Mouse (Mus musculus): Measurements from ENCODE around the gene Tmem51. TPM values are rescaled to one million over a fixed set of nuclear protein-coding genes. Genes with fewer than 3 reads are reported as not detected.

Gene Tmem51
- polyA plus RNA-seq, 1 experiment from 2014 or later = 12.3 TPM

- no peaks in the 10 kb centered on the region for H3K9me3 ChIP-seq (ENCODE audit: control insufficient read depth, low read length)
- no peaks in the 10 kb centered on the region; the same call in 1 of the 2 replicates for H3K27me3 ChIP-seq (ENCODE audit: control insufficient read depth, insufficient read depth, low read length)
- no peak overlapping the region for H3K9ac ChIP-seq (ENCODE audit: low read length)
- ATAC-seq (ENCODE audit: low FRiP score) = no peak
- peaks cover 2% of the 10 kb centered on the region for H3K4me1 ChIP-seq (ENCODE audit: control insufficient read depth, insufficient read depth, low read length)
- no peak overlapping the region for H3K4me2 ChIP-seq
- no peaks in the 10 kb centered on the region for H3K36me3 ChIP-seq (ENCODE audit: control insufficient read depth, insufficient read depth, low read length)
- DNase-seq (ENCODE audit: low spot score, missing footprints) = no peak
- no peak overlapping the region for H3K4me3 ChIP-seq (ENCODE audit: low read depth, low read length)
- no peak overlapping the region for H3K27ac ChIP-seq (ENCODE audit: low read depth, low read length)
- 52% methylated on average over 18 of the region's 18 CpGs for WGBS
Observed at GRCm38 (mm10) chr4:142077572-142078271, 6.4 kb downstream of the Tmem51 start.

- Histone ChIP-seq H3K4me3 (ENCODE audit: low read depth, low read length) (no peak overlapping the region), H3K9ac (ENCODE audit: low read length) (no peak overlapping the region), H3K9me3 (ENCODE audit: control insufficient read depth, low read length) (no peaks in the 10 kb centered on the region), H3K36me3 (ENCODE audit: control insufficient read depth, insufficient read depth, low read length) (no peaks in the 10 kb centered on the region), H3K27me3 (ENCODE audit: control insufficient read depth, insufficient read depth, low read length) (no peaks in the 10 kb centered on the region; the same call in 1 of the 2 replicates), H3K27ac (ENCODE audit: low read depth, low read length) (no peak overlapping the region), H3K4me2 (no peak overlapping the region), H3K4me1 (ENCODE audit: control insufficient read depth, insufficient read depth, low read length) (peaks cover 2% of the 10 kb centered on the region)
- DNase-seq (ENCODE audit: low spot score, missing footprints) (no peak), ATAC-seq (ENCODE audit: low FRiP score) (no peak)
- 38% methylated on average over 1 of the region's 1 CpGs for WGBS
Observed at GRCm38 (mm10) chr4:142076883-142077282, 7.2 kb downstream of the Tmem51 start.

- Histone ChIP-seq H3K36me3 (ENCODE audit: control insufficient read depth, insufficient read depth, low read length) (no peaks in the 10 kb centered on the region), H3K4me3 (ENCODE audit: low read depth, low read length) (no peak overlapping the region), H3K9ac (ENCODE audit: low read length) (no peak overlapping the region), H3K9me3 (ENCODE audit: control insufficient read depth, low read length) (no peaks in the 10 kb centered on the region), H3K27me3 (ENCODE audit: control insufficient read depth, insufficient read depth, low read length) (no peaks in the 10 kb centered on the region; the same call in 1 of the 2 replicates), H3K4me2 (no peak overlapping the region), H3K27ac (ENCODE audit: low read depth, low read length) (no peak overlapping the region), H3K4me1 (ENCODE audit: control insufficient read depth, insufficient read depth, low read length) (peaks cover 2% of the 10 kb centered on the region)
- WGBS = 85% methylated on average over 11 of the region's 11 CpGs
- no peak for ATAC-seq (ENCODE audit: low FRiP score)
- DNase-seq (ENCODE audit: low spot score, missing footprints) = no peak
Observed at GRCm38 (mm10) chr4:142075931-142076330, 8.2 kb downstream of the Tmem51 start.

- Histone ChIP-seq H3K4me3 (ENCODE audit: low read depth, low read length) (no peak overlapping the region), H3K4me1 (ENCODE audit: control insufficient read depth, insufficient read depth, low read length) (peaks cover 7% of the 10 kb centered on the region), H3K36me3 (ENCODE audit: control insufficient read depth, insufficient read depth, low read length) (no peaks in the 10 kb centered on the region), H3K27ac (ENCODE audit: low read depth, low read length) (no peak overlapping the region), H3K9me3 (ENCODE audit: control insufficient read depth, low read length) (no peaks in the 10 kb centered on the region), H3K9ac (ENCODE audit: low read length) (no peak overlapping the region), H3K27me3 (ENCODE audit: control insufficient read depth, insufficient read depth, low read length) (peaks cover 5% of the 10 kb centered on the region; the same call in 1 of the 2 replicates), H3K4me2 (no peak overlapping the region)
- DNase-seq (ENCODE audit: low spot score, missing footprints) (no peak), ATAC-seq (ENCODE audit: low FRiP score) (no peak)
- 60% methylated on average over 13 of the region's 13 CpGs for WGBS
Observed at GRCm38 (mm10) chr4:142074060-142074732, 9.9 kb downstream of the Tmem51 start.

GRCm38 (mm10) chr4:142071243-142071991, 12.7 kb downstream of the Tmem51 start:
- no peak overlapping the region for H3K4me2 ChIP-seq
- H3K27ac ChIP-seq (ENCODE audit: low read depth, low read length) = no peak overlapping the region
- H3K27me3 ChIP-seq (ENCODE audit: control insufficient read depth, insufficient read depth, low read length) = peaks cover 7% of the 10 kb centered on the region; the same call in 1 of the 2 replicates
- no peak for DNase-seq (ENCODE audit: low spot score, missing footprints)
- H3K9me3 ChIP-seq (ENCODE audit: control insufficient read depth, low read length) = no peaks in the 10 kb centered on the region
- peaks cover 10% of the 10 kb centered on the region for H3K4me1 ChIP-seq (ENCODE audit: control insufficient read depth, insufficient read depth, low read length)
- H3K9ac ChIP-seq (ENCODE audit: low read length) = no peak overlapping the region
- H3K4me3 ChIP-seq (ENCODE audit: low read depth, low read length) = no peak overlapping the region
- 12% methylated on average over 18 of the region's 18 CpGs for WGBS
- ATAC-seq (ENCODE audit: low FRiP score) = no peak
- H3K36me3 ChIP-seq (ENCODE audit: control insufficient read depth, insufficient read depth, low read length) = no peaks in the 10 kb centered on the region

GRCm38 (mm10) chr4:142070840-142071239, 13.3 kb downstream of the Tmem51 start:
- peaks cover 7% of the 10 kb centered on the region; the same call in 1 of the 2 replicates for H3K27me3 ChIP-seq (ENCODE audit: control insufficient read depth, insufficient read depth, low read length)
- H3K4me2 ChIP-seq = no peak overlapping the region
- no peak for ATAC-seq (ENCODE audit: low FRiP score)
- H3K4me3 ChIP-seq (ENCODE audit: low read depth, low read length) = no peak overlapping the region
- H3K27ac ChIP-seq (ENCODE audit: low read depth, low read length) = no peak overlapping the region
- 9% methylated on average over 8 of the region's 8 CpGs for WGBS
- peaks cover 10% of the 10 kb centered on the region for H3K4me1 ChIP-seq (ENCODE audit: control insufficient read depth, insufficient read depth, low read length)
- no peak overlapping the region for H3K9ac ChIP-seq (ENCODE audit: low read length)
- no peaks in the 10 kb centered on the region for H3K36me3 ChIP-seq (ENCODE audit: control insufficient read depth, insufficient read depth, low read length)
- no peak for DNase-seq (ENCODE audit: low spot score, missing footprints)
- no peaks in the 10 kb centered on the region for H3K9me3 ChIP-seq (ENCODE audit: control insufficient read depth, low read length)

GRCm38 (mm10) chr4:142068899-142069812, 14.9 kb downstream of the Tmem51 start:
- Histone ChIP-seq H3K9ac (ENCODE audit: low read length) (0 out of 2 replicates have a peak overlapping the region, but pooled peaks have one; percentile 24), H3K9me3 (ENCODE audit: control insufficient read depth, low read length) (no peaks in the 10 kb centered on the region), H3K4me1 (ENCODE audit: control insufficient read depth, insufficient read depth, low read length) (peaks cover 8% of the 10 kb centered on the region), H3K36me3 (ENCODE audit: control insufficient read depth, insufficient read depth, low read length) (no peaks in the 10 kb centered on the region), H3K4me3 (ENCODE audit: low read depth, low read length) (no peak overlapping the region), H3K27ac (ENCODE audit: low read depth, low read length) (no peak overlapping the region), H3K4me2 (no peak overlapping the region), H3K27me3 (ENCODE audit: control insufficient read depth, insufficient read depth, low read length) (peaks cover 7% of the 10 kb centered on the region; the same call in 1 of the 2 replicates)
- ATAC-seq (ENCODE audit: low FRiP score) (no peak), DNase-seq (ENCODE audit: low spot score, missing footprints) (peak; percentile 91)
- 25% methylated on average over 18 of the region's 18 CpGs for WGBS

GRCm38 (mm10) chr4:142066576-142066975, 17.5 kb downstream of the Tmem51 start:
- no peak overlapping the region for H3K27ac ChIP-seq (ENCODE audit: low read depth, low read length)
- ATAC-seq (ENCODE audit: low FRiP score) (no peak), DNase-seq (ENCODE audit: low spot score, missing footprints) (no peak)
- H3K4me3 ChIP-seq (ENCODE audit: low read depth, low read length) = no peak overlapping the region
- H3K4me1 ChIP-seq (ENCODE audit: control insufficient read depth, insufficient read depth, low read length) = peaks cover 8% of the 10 kb centered on the region
- no peak overlapping the region for H3K4me2 ChIP-seq
- 55% methylated on average over 4 of the region's 4 CpGs for WGBS
- H3K36me3 ChIP-seq (ENCODE audit: control insufficient read depth, insufficient read depth, low read length) = no peaks in the 10 kb centered on the region
- H3K27me3 ChIP-seq (ENCODE audit: control insufficient read depth, insufficient read depth, low read length) = peaks cover 7% of the 10 kb centered on the region; the same call in 1 of the 2 replicates
- no peaks in the 10 kb centered on the region for H3K9me3 ChIP-seq (ENCODE audit: control insufficient read depth, low read length)
- no peak overlapping the region for H3K9ac ChIP-seq (ENCODE audit: low read length)

Measured in midbrain, embryonic 11.5 days (tissue).